Mouse (Mus musculus): ENCODE results near the gene Camsap1. TPM values are rescaled to one million over a fixed set of nuclear protein-coding genes. Genes with fewer than 3 reads are reported as not detected.
A peak's percentile ranks its signal among the peaks of the same experiment; 100 is the strongest.

Gene Camsap1
- total and polyA plus RNA-seq, 3 experiments, result 6.2 to 22.1 (median 17.2) TPM

DNA sequence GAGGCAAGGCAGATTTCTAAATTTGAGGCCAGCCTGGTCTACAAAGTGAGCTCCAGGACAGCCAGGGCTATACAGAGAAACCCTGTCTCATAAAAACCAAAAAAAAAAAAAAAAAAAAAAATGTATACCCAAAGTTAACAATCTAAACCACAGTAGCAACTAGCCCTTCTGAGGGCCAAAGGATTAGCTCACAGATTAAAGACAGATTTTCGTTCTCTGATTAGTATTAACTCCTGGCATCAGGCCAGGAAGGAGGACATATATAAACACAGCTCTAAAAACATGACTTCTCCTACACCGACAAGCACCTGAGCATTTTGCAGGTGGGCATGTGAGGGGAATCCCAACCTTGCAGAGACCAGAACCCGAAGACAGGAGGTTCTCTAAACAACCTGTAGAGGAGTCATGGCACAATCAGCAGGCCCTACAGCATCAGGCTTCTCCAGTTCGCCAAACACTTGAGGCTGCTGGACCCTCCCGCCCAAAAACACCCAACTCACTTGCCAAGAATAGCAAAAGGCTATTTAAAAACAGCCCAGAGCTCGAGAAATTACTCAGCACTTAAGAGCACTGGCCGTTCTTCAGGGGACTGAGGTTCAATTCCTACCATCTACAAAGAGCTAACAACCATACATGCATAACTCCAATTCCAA is 5.4 kb downstream of the Camsap1 start:
- Histone ChIP-seq H3K9me3 (replicated peaks; ENCODE audit: low read length) (no peaks in the 10 kb centered on the region), H3K4me3 (replicated peaks in 1 of 3; ENCODE audit: low read depth in 2 of 3, low read length in 2 of 3, poor library complexity in 1 of 3) (no peak overlapping the region), H3K4me1 (ENCODE audit: control insufficient read depth in 1 of 2, insufficient read depth in 2 of 2) (peaks cover 28 to 84% of the 10 kb centered on the region in 2 experiments), H3K36me3 (replicated peaks in 1 of 2; ENCODE audit: control insufficient read depth in 1 of 2, insufficient read depth in 1 of 2, low read length in 1 of 2) (peaks cover 2 to 18% of the 10 kb centered on the region in 2 experiments), H3K79me2 (replicated peaks; ENCODE audit: control insufficient read depth, extremely low read depth, insufficient read depth, poor library complexity, severe bottlenecking) (peaks cover 40% of the 10 kb centered on the region), H3K27me3 (replicated peaks) (no peaks in the 10 kb centered on the region), H3K27ac (ENCODE audit: insufficient read depth, low read depth) (peak overlapping the region; percentile 35; the same call in 1 of the 2 replicates), H3K9ac (ENCODE audit: insufficient read depth, low read depth) (peak overlapping the region; percentile 18; the same call in 1 of the 2 replicates), H3K4me2 (ENCODE audit: insufficient read depth, low read depth, poor library complexity, severe bottlenecking) (peak overlapping the region; percentile 79)
- TF ChIP-seq HCFC1 (IDR thresholded peaks at IDR 0.05; ENCODE audit: low read depth, low read length) (no peak), MAX (IDR thresholded peaks at IDR 0.05; ENCODE audit: low read length) (peak; percentile 59; the same call in 1 of the 2 replicates), CHD2 (IDR thresholded peaks at IDR 0.05; ENCODE audit: low read length) (no peak; the same call in 1 of the 2 replicates), MEF2A (IDR thresholded peaks at IDR 0.05; ENCODE audit: borderline replicate concordance, low read depth, low read length) (peak; percentile 99), POLR2AphosphoS2 (IDR thresholded peaks at IDR 0.05; ENCODE audit: low read depth, low read length) (no peak), USF1 (IDR thresholded peaks at IDR 0.05; ENCODE audit: low read depth, low read length) (no peak), ETS1 (conservative IDR thresholded peaks at IDR 0.05; ENCODE audit: low read depth, low read length) (peak; percentile 80), NRF1 (IDR thresholded peaks at IDR 0.05; ENCODE audit: low read depth, low read length) (no peak), TCF12 (IDR thresholded peaks at IDR 0.05; ENCODE audit: low read depth, low read length) (peak; percentile 27; the same call in 1 of the 2 replicates), E2F4 (IDR thresholded peaks at IDR 0.05; ENCODE audit: insufficient replicate concordance, low read depth, low read length) (no peak), RCOR1 (conservative IDR thresholded peaks at IDR 0.05; ENCODE audit: low read depth, low read length) (no peak; the same call in 1 of the 2 replicates), PAX5 (IDR thresholded peaks at IDR 0.05; ENCODE audit: low read length) (no peak), KAT2A (IDR thresholded peaks at IDR 0.05; ENCODE audit: insufficient replicate concordance, low read length) (no peak), BHLHE40 (IDR thresholded peaks at IDR 0.05; ENCODE audit: low read depth, low read length) (peak; percentile 76), ZMIZ1 (IDR thresholded peaks at IDR 0.05; ENCODE audit: low read depth, low read length) (no peak; the same call in none of the 2 replicates), EP300 (IDR thresholded peaks at IDR 0.05; ENCODE audit: low read length) (peak; percentile 73), JUND (conservative IDR thresholded peaks at IDR 0.05; ENCODE audit: low read depth, low read length) (peak; percentile 80), ZKSCAN1 (IDR thresholded peaks at IDR 0.05; ENCODE audit: borderline replicate concordance, low read depth, low read length) (no peak), MXI1 (IDR thresholded peaks at IDR 0.05; ENCODE audit: low read depth, low read length) (peak; percentile 54; the same call in 1 of the 2 replicates), MAZ (IDR thresholded peaks at IDR 0.05; ENCODE audit: low read depth, low read length) (peak; percentile 48; the same call in 1 of the 2 replicates), MAFK (IDR thresholded peaks at IDR 0.05; ENCODE audit: insufficient replicate concordance, low read length) (peak; percentile 33; the same call in 1 of the 2 replicates), CHD1 (IDR thresholded peaks at IDR 0.05; ENCODE audit: low read depth, low read length) (0 out of 2 replicates have a peak, but pooled peaks have one; percentile 76), TBP (conservative IDR thresholded peaks at IDR 0.05; ENCODE audit: low read depth, low read length) (no peak), MYC (IDR thresholded peaks at IDR 0.05; ENCODE audit: low read depth, low read length) (no peak), POLR2A (IDR thresholded peaks at IDR 0.05; ENCODE audit: low read depth, low read length) (no peak), RAD21 (IDR thresholded peaks at IDR 0.05; ENCODE audit: low read depth, low read length) (no peak; the same call in 1 of the 2 replicates), JUN (IDR thresholded peaks at IDR 0.05; ENCODE audit: insufficient read depth, low read depth, low read length) (peak; percentile 68), ZC3H11A (IDR thresholded peaks at IDR 0.05; ENCODE audit: low read depth, low read length) (no peak), IRF4 (IDR thresholded peaks at IDR 0.05; ENCODE audit: low read depth, low read length) (peak; percentile 96), SIN3A (IDR thresholded peaks at IDR 0.05; ENCODE audit: low read length) (peak; percentile 70), ZNF384 (IDR thresholded peaks at IDR 0.05; ENCODE audit: low read depth, low read length) (peak; percentile 55), UBTF (IDR thresholded peaks at IDR 0.05; ENCODE audit: low read depth, low read length) (no peak), SMC3 (IDR thresholded peaks at IDR 0.05; ENCODE audit: low read depth, low read length) (no peak), CTCF (conservative IDR thresholded peaks at IDR 0.05 in 1 of 2, IDR thresholded peaks at IDR 0.05 in 1 of 2; ENCODE audit: low read depth in 2 of 2, low read length in 2 of 2) (no peak), ELF1 (IDR thresholded peaks at IDR 0.05; ENCODE audit: low read depth, low read length) (peak; percentile 33; the same call in 1 of the 2 replicates)
- dilution Hi-C loops (cut with MboI; ENCODE audit: extremely low pct_ligation_motif_present, extremely low pct_unique_long_range_greater_than_20kb, low sequenced_read_pairs), result no loop called here
- in situ Hi-C loops (cut with MboI; ENCODE audit: low pct_ligation_motif_present, low pct_unique_long_range_greater_than_20kb, low sequenced_read_pairs), result no loop called here
- peak; percentile 62 for DNase-seq (ENCODE audit: extremely low read depth)

Data from CH12.LX (cell line).